Mouse (Mus musculus) heart, adult 2 months (tissue): ENCODE data around the gene Gsn. TPM values are rescaled to one million over a fixed set of nuclear protein-coding genes. Genes with fewer than 3 reads are reported as not detected.
A peak's percentile ranks its signal among the peaks of the same experiment; 100 is the strongest.

ENCODE experiments used
- DNase-seq, 2 experiments: peaks; one replicate each; pipeline ENCODE4 v3.0.0; 2021
- H3K27ac ChIP-seq: fragments of 200-600 bp; 2 replicates; pipeline ENCODE4 v1.8.1; 2022
- H3K27me3 ChIP-seq: fragments of 200-500 bp; 2 replicates; pipeline ENCODE4 v1.6.1; 2012; ENCODE audit warnings: mild to moderate bottlenecking, low read length, inconsistent platforms, mixed read lengths; ENCODE audit not compliant: control insufficient read depth, insufficient read depth
- H3K36me3 ChIP-seq: fragments of 200-500 bp; 2 replicates; pipeline ENCODE4 v1.6.1; 2012; ENCODE audit warnings: low read length, inconsistent platforms; ENCODE audit not compliant: control insufficient read depth, insufficient read depth
- H3K4me1 ChIP-seq: fragments of 200-500 bp; 2 replicates; pipeline ENCODE4 v1.6.1; 2011; ENCODE audit warnings: low read length; ENCODE audit not compliant: control insufficient read depth, insufficient read depth
- H3K4me3 ChIP-seq: fragments of 200-600 bp; 2 replicates; pipeline ENCODE4 v1.8.1; 2022
- H3K79me2 ChIP-seq: fragments of 200-500 bp; replicated peaks from 2 replicates; pipeline ENCODE4 v1.6.1; 2012; ENCODE audit warnings: mild to moderate bottlenecking, inconsistent platforms, low read length, moderate library complexity, mixed read lengths; ENCODE audit not compliant: control insufficient read depth, insufficient read depth
- H3K9ac ChIP-seq: fragments of 200-500 bp; 2 replicates; pipeline ENCODE4 v1.6.1; 2012; ENCODE audit warnings: low read depth, mild to moderate bottlenecking, control low read depth, inconsistent platforms, low read length, mixed read lengths
- CTCF ChIP-seq: fragments of 200-600 bp; IDR thresholded peaks from 2 replicates; pipeline ENCODE4 v1.8.1; 2022; ENCODE audit warnings: antibody characterized with exemption, mild to moderate bottlenecking, moderate library complexity
- EP300 ChIP-seq: fragments of 200-500 bp; IDR thresholded peaks from 2 replicates; pipeline ENCODE4 v1.6.1; 2011; ENCODE audit warnings: low read depth, low read length, control low read depth; ENCODE audit not compliant: insufficient read depth
- POLR2A ChIP-seq: fragments of 200-500 bp; IDR thresholded peaks from 2 replicates; pipeline ENCODE4 v1.6.1; 2011; ENCODE audit warnings: mild to moderate bottlenecking, low read depth, low read length, control low read depth; ENCODE audit not compliant: insufficient read depth
- WGBS: fragments of 180-500 bp; shearing (Covaris S2); methylation state at CpG from one replicate; pipeline ENCODE4 v1.1.7; 2018; 5-methylcytosine and 5-hydroxymethylcytosine counted together
- intact Hi-C: fragments of 180-260 bp; cut with DNase I; formaldehyde crosslinking; loops from one replicate; pipeline ENCODE4 v1.15.1; 2025
- polyA plus RNA-seq: library from polyadenylated mRNA; depleted of rRNA; stranded (reverse); fragments of >200 nt; gene quantifications from 2 replicates; pipeline ENCODE4 v1.2.3, GENCODE M21; 2012
- total RNA-seq, 2 experiments: library from RNA; stranded (reverse); gene quantifications; 2 replicates each; pipeline ENCODE4 v1.2.3; 2021

Gsn gene
- total and polyA plus RNA-seq, 3 experiments = 878 to 1,373 (median 1,097) TPM

- TF ChIP-seq CTCF (no peak), POLR2A (no peak), EP300 (no peak)
- Histone ChIP-seq H3K79me2 (no peaks in the 10 kb centered on the region; the same call in none of the 2 replicates), H3K27me3 (no peaks in the 10 kb centered on the region), H3K27ac (peak overlapping the region; percentile 94; the same call in 1 of the 2 replicates), H3K4me3 (peak overlapping the region; percentile 92; the same call in 1 of the 2 replicates), H3K9ac (no peak overlapping the region; the same call in 1 of the 2 replicates), H3K36me3 (peaks cover 4% of the 10 kb centered on the region), H3K4me1 (peaks cover 14% of the 10 kb centered on the region)
- intact Hi-C loops = loop anchor here (5.0 kb wide), 1 partner anchor 133 kb away; the partner anchor contains the start of gene Rab14
- DNase-seq = no peak
- 31% methylated on average over 7 of the region's 7 CpGs for WGBS
Observed at GRCm38 (mm10) chr2:35335620-35336019, 79.4 kb downstream of the Gsn start.

GRCm38 (mm10) chr2:35336388-35337280 is 80.5 kb downstream of the Gsn start, which contains the start of gene Stom:
TSS of gene Stom (minus strand) at chr2:35336976.
- H3K4me1 ChIP-seq = peaks cover 14% of the 10 kb centered on the region
- intact Hi-C loops = loop anchor here (5.0 kb wide), 1 partner anchor 134 kb away; the partner anchor contains the start of gene Rab14
- WGBS = under 1% methylated on average over 45 of the region's 45 CpGs

GRCm38 (mm10) chr2:35337419-35337818 is 81.2 kb downstream of the Gsn start:
- H3K27ac ChIP-seq = peak overlapping the region; percentile 94
- TF ChIP-seq CTCF (no peak), POLR2A (no peak), EP300 (no peak)
- peaks cover 4% of the 10 kb centered on the region for H3K36me3 ChIP-seq
- H3K79me2 ChIP-seq = no peaks in the 10 kb centered on the region; the same call in none of the 2 replicates
- 15% methylated on average over 10 of the region's 10 CpGs for WGBS
- H3K4me3 ChIP-seq = peak overlapping the region; percentile 92
- H3K27me3 ChIP-seq = no peaks in the 10 kb centered on the region
- H3K4me1 ChIP-seq = peaks cover 14% of the 10 kb centered on the region
- peak overlapping the region; percentile 75 for H3K9ac ChIP-seq
- intact Hi-C loops = loop anchor here (5.0 kb wide), 1 partner anchor 135 kb away; the partner anchor contains the start of gene Rab14
- DNase-seq = no peak

More at GRCm38 (mm10) chr2:35336388-35337280, 80.5 kb downstream of the Gsn start, which contains the start of gene Stom:
- Histone ChIP-seq H3K79me2 (no peaks in the 10 kb centered on the region; the same call in none of the 2 replicates), H3K9ac (peak within 1 kb of the TSS; percentile 75), H3K36me3 (peaks cover 4% of the 10 kb centered on the region), H3K4me3 (peak within 1 kb of the TSS; percentile 92), H3K27me3 (no peaks in the 10 kb centered on the region), H3K27ac (peak within 1 kb of the TSS; percentile 94)
- DNase-seq = peak; percentile 100
- TF ChIP-seq EP300 (peak; percentile 84), CTCF (no peak), POLR2A (peak; percentile 98)

- Histone ChIP-seq H3K27ac (peak overlapping the region; percentile 94), H3K4me1 (peaks cover 11% of the 10 kb centered on the region), H3K36me3 (peaks cover 4% of the 10 kb centered on the region), H3K4me3 (no peak overlapping the region), H3K9ac (no peak overlapping the region), H3K27me3 (no peaks in the 10 kb centered on the region), H3K79me2 (no peaks in the 10 kb centered on the region; the same call in 1 of the 2 replicates)
- WGBS = 33% methylated on average over 1 of the region's 1 CpGs
- DNase-seq = no peak
- intact Hi-C loops = loop anchor here (5.0 kb wide), 1 partner anchor 136 kb away; the partner anchor contains the start of gene Rab14
- TF ChIP-seq CTCF = no peak
- TF ChIP-seq POLR2A = no peak
- TF ChIP-seq EP300 = no peak
Observed at GRCm38 (mm10) chr2:35338036-35338435, 81.9 kb downstream of the Gsn start.

- no peaks in the 10 kb centered on the region for H3K27me3 ChIP-seq
- H3K4me3 ChIP-seq = no peak overlapping the region
- H3K27ac ChIP-seq = peak overlapping the region; percentile 94
- no peaks in the 10 kb centered on the region for H3K79me2 ChIP-seq
- intact Hi-C loops = loop anchor here (5.0 kb wide), 1 partner anchor 136 kb away; the partner anchor contains the start of gene Rab14
- H3K36me3 ChIP-seq = peaks cover 4% of the 10 kb centered on the region
- WGBS = 25% methylated on average over 6 of the region's 6 CpGs
- peak; percentile 65 to 72 for DNase-seq
- no peak for TF ChIP-seq CTCF
- TF ChIP-seq POLR2A = no peak
- no peak for TF ChIP-seq EP300
- peaks cover 11% of the 10 kb centered on the region for H3K4me1 ChIP-seq
- no peak overlapping the region for H3K9ac ChIP-seq
Observed at GRCm38 (mm10) chr2:35338707-35339106, 82.5 kb downstream of the Gsn start.

GRCm38 (mm10) chr2:35342605-35343004 is 86.4 kb downstream of the Gsn start:
- DNase-seq = no peak
- no peak for TF ChIP-seq EP300
- TF ChIP-seq CTCF = no peak
- TF ChIP-seq POLR2A = no peak
- no peaks in the 10 kb centered on the region for H3K27me3 ChIP-seq
- 39% methylated on average over 3 of the region's 3 CpGs for WGBS
- H3K4me1 ChIP-seq = peaks cover 5% of the 10 kb centered on the region
- no peak overlapping the region for H3K9ac ChIP-seq
- no peaks in the 10 kb centered on the region for H3K79me2 ChIP-seq
- intact Hi-C loops = no loop called here
- no peak overlapping the region for H3K4me3 ChIP-seq
- H3K36me3 ChIP-seq = peaks cover 4% of the 10 kb centered on the region; the same call in 1 of the 2 replicates
- H3K27ac ChIP-seq = no peak overlapping the region
